Mouse (Mus musculus): Measurements from ENCODE around the gene Rbm20. TPM values are rescaled to one million over a fixed set of nuclear protein-coding genes. Genes with fewer than 3 reads are reported as not detected.

Gene Rbm20
- polyA plus RNA-seq, 1 experiment from 2014 or later = 0.59 TPM

GRCm38 (mm10) chr19:53841915-53842314 lies 164.8 kb downstream of the Rbm20 start:
- Histone ChIP-seq H3K36me3 (ENCODE audit: insufficient read depth) (no peaks in the 10 kb centered on the region), H3K27me3 (ENCODE audit: insufficient read depth, low read length) (no peaks in the 10 kb centered on the region), H3K27ac (ENCODE audit: low read depth) (no peak overlapping the region), H3K4me2 (no peak overlapping the region), H3K4me1 (ENCODE audit: insufficient read depth) (no peaks in the 10 kb centered on the region), H3K9ac (no peak overlapping the region), H3K9me3 (ENCODE audit: low read depth, low read length) (no peaks in the 10 kb centered on the region), H3K4me3 (ENCODE audit: low read depth, low read length) (no peak overlapping the region)
- peak; percentile 49 for TF ChIP-seq CTCF (IDR thresholded peaks at IDR 0.05; ENCODE audit: low read depth)
- ATAC-seq (ENCODE audit: insufficient read depth) = no peak
- DNase-seq = peak; percentile 51
- 64% methylated on average over 8 of the region's 8 CpGs for WGBS

GRCm38 (mm10) chr19:53843972-53844371 lies 166.9 kb downstream of the Rbm20 start:
- no peak overlapping the region for H3K9ac ChIP-seq
- 70% methylated on average over 8 of the region's 8 CpGs for WGBS
- ATAC-seq (ENCODE audit: insufficient read depth) = no peak
- H3K4me1 ChIP-seq (ENCODE audit: insufficient read depth) = no peaks in the 10 kb centered on the region
- no peak overlapping the region for H3K4me2 ChIP-seq
- TF ChIP-seq CTCF (IDR thresholded peaks at IDR 0.05; ENCODE audit: low read depth) = no peak
- H3K27ac ChIP-seq (ENCODE audit: low read depth) = no peak overlapping the region
- DNase-seq = no peak
- no peaks in the 10 kb centered on the region for H3K27me3 ChIP-seq (ENCODE audit: insufficient read depth, low read length)
- H3K9me3 ChIP-seq (ENCODE audit: low read depth, low read length) = no peaks in the 10 kb centered on the region
- no peaks in the 10 kb centered on the region for H3K36me3 ChIP-seq (ENCODE audit: insufficient read depth)
- no peak overlapping the region for H3K4me3 ChIP-seq (ENCODE audit: low read depth, low read length)

- peaks cover 25% of the 10 kb centered on the region for H3K4me1 ChIP-seq (ENCODE audit: insufficient read depth)
- H3K9ac ChIP-seq = no peak overlapping the region
- H3K4me3 ChIP-seq (ENCODE audit: low read depth, low read length) = no peak overlapping the region
- no peak for ATAC-seq (ENCODE audit: insufficient read depth)
- no peaks in the 10 kb centered on the region for H3K9me3 ChIP-seq (ENCODE audit: low read depth, low read length)
- H3K27ac ChIP-seq (ENCODE audit: low read depth) = no peak overlapping the region
- TF ChIP-seq CTCF (IDR thresholded peaks at IDR 0.05; ENCODE audit: low read depth) = no peak
- no peaks in the 10 kb centered on the region for H3K27me3 ChIP-seq (ENCODE audit: insufficient read depth, low read length)
- no peak overlapping the region for H3K4me2 ChIP-seq
- DNase-seq = no peak
- H3K36me3 ChIP-seq (ENCODE audit: insufficient read depth) = no peaks in the 10 kb centered on the region
- 71% methylated on average over 10 of the region's 10 CpGs for WGBS
Measured at GRCm38 (mm10) chr19:53848272-53848995, 171.3 kb downstream of the Rbm20 start.

- TF ChIP-seq CTCF (IDR thresholded peaks at IDR 0.05; ENCODE audit: low read depth) = no peak
- peak overlapping the region; percentile 20 for H3K4me2 ChIP-seq
- peak overlapping the region; percentile 86 for H3K27ac ChIP-seq (ENCODE audit: low read depth)
- H3K9ac ChIP-seq = no peak overlapping the region
- H3K4me3 ChIP-seq (ENCODE audit: low read depth, low read length) = no peak overlapping the region
- H3K4me1 ChIP-seq (ENCODE audit: insufficient read depth) = peaks cover 25% of the 10 kb centered on the region
- ATAC-seq (ENCODE audit: insufficient read depth) (peak; percentile 64), DNase-seq (peak; percentile 86)
- no peaks in the 10 kb centered on the region for H3K9me3 ChIP-seq (ENCODE audit: low read depth, low read length)
- WGBS = 24% methylated on average over 18 of the region's 18 CpGs
- H3K27me3 ChIP-seq (ENCODE audit: insufficient read depth, low read length) = no peaks in the 10 kb centered on the region
- no peaks in the 10 kb centered on the region for H3K36me3 ChIP-seq (ENCODE audit: insufficient read depth)
Measured at GRCm38 (mm10) chr19:53850166-53850922, 173.2 kb downstream of the Rbm20 start.

GRCm38 (mm10) chr19:53851352-53851751 lies 174.2 kb downstream of the Rbm20 start:
- TF ChIP-seq CTCF (IDR thresholded peaks at IDR 0.05; ENCODE audit: low read depth) = no peak
- Histone ChIP-seq H3K36me3 (ENCODE audit: insufficient read depth) (no peaks in the 10 kb centered on the region), H3K9ac (no peak overlapping the region), H3K4me3 (ENCODE audit: low read depth, low read length) (no peak overlapping the region), H3K4me2 (no peak overlapping the region), H3K4me1 (ENCODE audit: insufficient read depth) (peaks cover 25% of the 10 kb centered on the region), H3K9me3 (ENCODE audit: low read depth, low read length) (no peaks in the 10 kb centered on the region), H3K27ac (ENCODE audit: low read depth) (peak overlapping the region; percentile 70; the same call in 1 of the 2 replicates), H3K27me3 (ENCODE audit: insufficient read depth, low read length) (no peaks in the 10 kb centered on the region)
- DNase-seq = no peak
- no peak for ATAC-seq (ENCODE audit: insufficient read depth)
- 80% methylated on average over 13 of the region's 13 CpGs for WGBS

- Histone ChIP-seq H3K4me2 (no peak overlapping the region), H3K27me3 (ENCODE audit: insufficient read depth, low read length) (no peaks in the 10 kb centered on the region), H3K36me3 (ENCODE audit: insufficient read depth) (no peaks in the 10 kb centered on the region), H3K9ac (no peak overlapping the region), H3K4me3 (ENCODE audit: low read depth, low read length) (no peak overlapping the region), H3K27ac (ENCODE audit: low read depth) (peak overlapping the region; percentile 70), H3K4me1 (ENCODE audit: insufficient read depth) (peaks cover 25% of the 10 kb centered on the region), H3K9me3 (ENCODE audit: low read depth, low read length) (no peaks in the 10 kb centered on the region)
- no peak for TF ChIP-seq CTCF (IDR thresholded peaks at IDR 0.05; ENCODE audit: low read depth)
- ATAC-seq (ENCODE audit: insufficient read depth) (no peak), DNase-seq (no peak)
- 77% methylated on average over 14 of the region's 14 CpGs for WGBS
Measured at GRCm38 (mm10) chr19:53851826-53852698, 175.0 kb downstream of the Rbm20 start.
